In genomic region chrX:101451591-101451990, GRCm38 (mm10) we compare ENCODE assay signal across 21 mouse cellular contexts. TPM values are rescaled to one million over a fixed set of nuclear protein-coding genes. Genes with fewer than 3 reads are reported as not detected.
DNase-seq lines count a peak whose midpoint lies in the region; ATAC-seq and TF ChIP-seq lines count a peak whose summit lies in the region.
"Had no signal": no experiment of that assay in that cellular context is flagged by ENCODE, and none has a peak within 500 bp of the region (broad histone marks: within the 10 kb centered on the region; RNA-seq: fewer than 3 reads in every experiment).

No protein-coding gene starts in this region.

- intact Hi-C loops in gastrocnemius, adult 2 months (cut with DNase I): no loop called here
- intact Hi-C loops in gastrocnemius, postnatal 36 days (cut with DNase I): no loop called here

- H3K4me3 ChIP-seq in gastrocnemius, adult 2 months: peak overlapping the region; percentile 69
- H3K4me3 ChIP-seq: embryonic facial prominence, embryonic 15.5 days; erythroblast, embryonic 14.5 days; forebrain, embryonic 10.5 days; heart, adult 2 months; heart, embryonic 12.5 days; hindbrain, embryonic 10.5 days; hindbrain, embryonic 15.5 days had no signal

- ATAC-seq in granulocyte monocyte progenitor cell, adult 5-6 weeks (replicated peaks; ENCODE audit: poor library complexity, severe bottlenecking): peak; percentile 27; the same call in 1 of the 2 replicates
- ATAC-seq: forebrain, embryonic 14.5 days; intestine, embryonic 16.5 days had no signal

- DNase-seq in gastrocnemius, adult 2 months: no peak
- DNase-seq in gastrocnemius, postnatal 36 days: no peak
- peak; percentile 45 for DNase-seq in R1 (ENCODE audit: low read depth, low spot score)
- no peak for DNase-seq in embryo, embryonic 10.5 days (ENCODE audit: low spot score)
- DNase-seq in retina, postnatal 1 day: no peak
- no peak for DNase-seq in spleen, adult 12 weeks (ENCODE audit: low spot score)
- DNase-seq: adrenal gland, adult 2 months; adrenal gland, postnatal 25 days; cerebellum, adult 8-10 months; embryo, embryonic 11 days; heart, adult 2 months; kidney, adult 8-10 months had no signal

- TF ChIP-seq CTCF in gastrocnemius, adult 2 months (IDR thresholded peaks at IDR 0.05): no peak

- no peak overlapping the region for H3K27ac ChIP-seq in gastrocnemius, adult 2 months
- H3K27ac ChIP-seq: embryonic facial prominence, embryonic 15.5 days; forebrain, embryonic 10.5 days; heart, adult 2 months; hindbrain, embryonic 10.5 days; hindbrain, embryonic 15.5 days had no signal

RNA-seq across cellular contexts. Expression of gene Itgb1bp2, which starts 2.7 kb away (rescaled TPM):
- 100 to 1,000 TPM; 121 to 175 TPM for total RNA-seq in gastrocnemius, adult 2 months (2021)
- 100 to 1,000 TPM; 211 to 226 TPM for total RNA-seq in gastrocnemius, postnatal 36 days (2021)
- 2.9 TPM in 1 of 2 replicates, not detected in the other for total RNA-seq in granulocyte monocyte progenitor cell, adult 5-6 weeks (2014; fragmentation: Nextera tagmentation)
- total RNA-seq in granulocyte monocyte progenitor cell, adult 5-6 weeks (2017): 4.0 TPM in 1 of 2 replicates, not detected in the other

RNA-seq across cellular contexts. Expression of gene Nono, which starts 22.5 kb away (rescaled TPM):
- 10 to 100 TPM; 40.0 to 42.7 TPM for total RNA-seq in gastrocnemius, adult 2 months (2021)
- total RNA-seq in gastrocnemius, postnatal 36 days (2021): 10 to 100 TPM; 38.9 to 43.4 TPM
- total RNA-seq in granulocyte monocyte progenitor cell, adult 5-6 weeks (2014; fragmentation: Nextera tagmentation): 239 and 268 TPM in 2 replicates
- total RNA-seq in granulocyte monocyte progenitor cell, adult 5-6 weeks (2017): 475 and 508 TPM in 2 replicates

RNA-seq across cellular contexts. Expression of gene Zmym3, which starts 30.9 kb away (rescaled TPM):
- total RNA-seq in gastrocnemius, adult 2 months (2021): 10 to 100 TPM in 1 of 2 experiments, 1 to 10 TPM in 1; 9.1 to 10.7 TPM
- total RNA-seq in gastrocnemius, postnatal 36 days (2021): 10 to 100 TPM in 1 of 2 experiments, 1 to 10 TPM in 1; 7.0 to 11.1 TPM
- total RNA-seq in granulocyte monocyte progenitor cell, adult 5-6 weeks (2014; fragmentation: Nextera tagmentation): 48.8 and 50.6 TPM in 2 replicates
- 33.7 and 52.5 TPM in 2 replicates for total RNA-seq in granulocyte monocyte progenitor cell, adult 5-6 weeks (2017)

Comparison
In these comparisons a context has a peak if more than half of its experiments do, and no peak if none do; other contexts are left out.
1. RNA of gene Itgb1bp2, which starts 2.7 kb away (total RNA-seq): 211 to 226 TPM in gastrocnemius, postnatal 36 days and 121 to 175 TPM in gastrocnemius, adult 2 months; 2.9 to 4.0 TPM in granulocyte monocyte progenitor cell, adult 5-6 weeks; every median in the first group is over 10 times any median in the second.
2. RNA of gene Nono, which starts 22.5 kb away (total RNA-seq): 239 to 508 TPM in granulocyte monocyte progenitor cell, adult 5-6 weeks; 38.9 to 43.4 TPM in gastrocnemius, postnatal 36 days and 40.0 to 42.7 TPM in gastrocnemius, adult 2 months; every median in the first group is over 4 times any median in the second.